7 mouse cellular contexts compared by ENCODE assay signal in the genomic region with DNA sequence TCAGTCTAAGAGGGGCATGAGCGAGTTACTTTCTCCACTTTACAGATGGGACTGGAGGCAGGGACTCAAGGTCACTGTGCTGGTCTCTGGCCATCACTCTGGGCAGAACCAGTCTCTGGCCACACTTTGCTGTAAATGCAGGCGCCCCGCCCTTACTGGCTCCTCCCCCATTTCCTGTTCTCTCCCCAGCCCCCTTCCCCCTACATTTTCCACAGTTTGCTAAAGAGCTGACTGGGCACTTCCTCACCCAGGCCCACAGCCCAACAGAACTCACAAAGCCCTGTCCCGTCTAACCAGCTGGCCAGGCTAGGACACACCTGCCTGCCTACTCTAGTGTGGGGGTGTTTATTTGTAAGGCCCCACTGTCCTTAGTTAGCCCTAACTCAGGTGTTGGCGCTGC. TPM values are rescaled to one million over a fixed set of nuclear protein-coding genes. Genes with fewer than 3 reads are reported as not detected.
DNase-seq lines count a peak whose midpoint lies in the region; ATAC-seq and TF ChIP-seq lines count a peak whose summit lies in the region.

No protein-coding gene starts in this region.

- ATAC-seq in hindbrain, embryonic 16.5 days, result no peak

- H3K9me3 ChIP-seq in CH12.LX (replicated peaks; ENCODE audit: low read length), result no peaks in the 10 kb centered on the region
- no peaks in the 10 kb centered on the region for H3K9me3 ChIP-seq in hindbrain, embryonic 16.5 days (ENCODE audit: control insufficient read depth, low read length)

- 76% methylated on average over 5 of the region's 5 CpGs for WGBS in hindbrain, embryonic 16.5 days

- H3K79me2 ChIP-seq in CH12.LX (replicated peaks; ENCODE audit: control insufficient read depth, extremely low read depth, insufficient read depth, poor library complexity, severe bottlenecking), result no peaks in the 10 kb centered on the region

- in situ Hi-C loops in CH12.LX (cut with MboI; ENCODE audit: low pct_ligation_motif_present, low pct_unique_long_range_greater_than_20kb, low sequenced_read_pairs), result no loop called here

- no peak for TF ChIP-seq RAD21 in CH12.LX (IDR thresholded peaks at IDR 0.05; ENCODE audit: low read depth, low read length)

- dilution Hi-C loops in CH12.LX (cut with MboI; ENCODE audit: extremely low pct_ligation_motif_present, extremely low pct_unique_long_range_greater_than_20kb, low sequenced_read_pairs), result no loop called here

- no peak overlapping the region for H3K27ac ChIP-seq in CH12.LX (ENCODE audit: insufficient read depth, low read depth)
- no peak overlapping the region for H3K27ac ChIP-seq in hindbrain, embryonic 16.5 days (ENCODE audit: low read depth, low read length)

- H3K4me2 ChIP-seq in CH12.LX (ENCODE audit: insufficient read depth, low read depth, poor library complexity, severe bottlenecking), result peak overlapping the region; percentile 43
- H3K4me2 ChIP-seq in hindbrain, embryonic 16.5 days (ENCODE audit: low read length), result no peak overlapping the region

- H3K9ac ChIP-seq in CH12.LX (ENCODE audit: insufficient read depth, low read depth), result 0 out of 2 replicates have a peak overlapping the region, but pooled peaks have one; percentile 1
- no peak overlapping the region for H3K9ac ChIP-seq in hindbrain, embryonic 16.5 days (ENCODE audit: low read depth, low read length)

- H3K27me3 ChIP-seq in CH12.LX (replicated peaks), result peaks cover 12% of the 10 kb centered on the region
- no peaks in the 10 kb centered on the region for H3K27me3 ChIP-seq in hindbrain, embryonic 16.5 days (replicated peaks; ENCODE audit: control insufficient read depth, insufficient read depth, low read length)

- peak; percentile 69 for TF ChIP-seq POLR2A in CH12.LX (IDR thresholded peaks at IDR 0.05; ENCODE audit: low read depth, low read length)

- TF ChIP-seq CTCF in CH12.LX (conservative IDR thresholded peaks at IDR 0.05 in 1 of 2, IDR thresholded peaks at IDR 0.05 in 1 of 2; ENCODE audit: low read depth in 2 of 2, low read length in 2 of 2), result no peak

- intact Hi-C loops in heart, postnatal 10 days (cut with DNase I), result no loop called here

- H3K4me3 ChIP-seq in CH12.LX (replicated peaks in 1 of 3; ENCODE audit: low read depth in 2 of 3, low read length in 2 of 3, poor library complexity in 1 of 3), result no peak overlapping the region
- no peak overlapping the region for H3K4me3 ChIP-seq in hindbrain, embryonic 16.5 days (ENCODE audit: low read length)

- DNase-seq in CH12.LX (ENCODE audit: extremely low read depth) (peak; percentile 73), ZHBTc4 (ENCODE audit: low read depth, low spot score) (peak; percentile 35), liver (peak; percentile 56)
- DNase-seq in heart, postnatal 10 days, result peak; percentile 68 to 71
- peak; percentile 15 for DNase-seq in spleen, adult 12 weeks (ENCODE audit: low spot score)
- DNase-seq in cerebellum, adult 11 months, result no peak

- no peaks in the 10 kb centered on the region for H3K36me3 ChIP-seq in CH12.LX (replicated peaks in 1 of 2; ENCODE audit: control insufficient read depth in 1 of 2, insufficient read depth in 1 of 2, low read length in 1 of 2)
- H3K36me3 ChIP-seq in hindbrain, embryonic 16.5 days (ENCODE audit: control insufficient read depth, insufficient read depth, low read length), result no peaks in the 10 kb centered on the region

- 0 out of 2 replicates have a peak, but pooled peaks have one; percentile 5 for TF ChIP-seq EP300 in CH12.LX (IDR thresholded peaks at IDR 0.05; ENCODE audit: low read length)

- peaks cover 23 to 48% of the 10 kb centered on the region in 2 experiments for H3K4me1 ChIP-seq in CH12.LX (ENCODE audit: control insufficient read depth in 1 of 2, insufficient read depth in 2 of 2)
- peaks cover 25% of the 10 kb centered on the region for H3K4me1 ChIP-seq in hindbrain, embryonic 16.5 days (ENCODE audit: control insufficient read depth, insufficient read depth, low read depth, low read length)

TF ChIP-seq in CH12.LX, 34 proteins besides CTCF, POLR2A, EP300 and RAD21:
- TF ChIP-seq IRF4 (IDR thresholded peaks at IDR 0.05; ENCODE audit: low read depth, low read length) (peak; percentile 53; the same call in 1 of the 2 replicates), CHD2 (IDR thresholded peaks at IDR 0.05; ENCODE audit: low read length) (peak; percentile 70), CHD1 (IDR thresholded peaks at IDR 0.05; ENCODE audit: low read depth, low read length) (no peak), ELF1 (IDR thresholded peaks at IDR 0.05; ENCODE audit: low read depth, low read length) (peak; percentile 76), NRF1 (IDR thresholded peaks at IDR 0.05; ENCODE audit: low read depth, low read length) (0 out of 2 replicates have a peak, but pooled peaks have one; percentile 3), TBP (conservative IDR thresholded peaks at IDR 0.05; ENCODE audit: low read depth, low read length) (0 out of 2 replicates have a peak, but pooled peaks have one; percentile 21), ETS1 (conservative IDR thresholded peaks at IDR 0.05; ENCODE audit: low read depth, low read length) (peak; percentile 43), TCF12 (IDR thresholded peaks at IDR 0.05; ENCODE audit: low read depth, low read length) (peak; percentile 43; the same call in 1 of the 2 replicates), POLR2AphosphoS2 (IDR thresholded peaks at IDR 0.05; ENCODE audit: low read depth, low read length) (no peak), MAFK (IDR thresholded peaks at IDR 0.05; ENCODE audit: insufficient replicate concordance, low read length) (peak; percentile 99), ZC3H11A (IDR thresholded peaks at IDR 0.05; ENCODE audit: low read depth, low read length) (no peak), MAZ (IDR thresholded peaks at IDR 0.05; ENCODE audit: low read depth, low read length) (0 out of 2 replicates have a peak, but pooled peaks have one; percentile 80)

RNA-seq across cellular contexts. Expression of a gene that starts 6.6 kb away (rescaled TPM):
- total RNA-seq in CH12.LX (2012; rRNA removed) (not detected in 2 replicates), CH12.LX (2014; rRNA removed) (not detected in 2 replicates)
- polyA plus RNA-seq in CH12.LX (2012; ENCODE audit: insufficient read length, low read depth), result not detected in 2 replicates
- total RNA-seq in heart, postnatal 10 days (2021), result 1 to 10 TPM; 1.4 to 2.0 TPM
- 0.15 and 0.17 TPM in 2 replicates for polyA plus RNA-seq in hindbrain, embryonic 16.5 days (2015; fragmentation: Nextera tagmentation; extraction: Ambion mirVana)

RNA-seq across cellular contexts. Expression of a gene that starts 6.7 kb away (rescaled TPM):
- 0.34 and 0.38 TPM in 2 replicates for total RNA-seq in CH12.LX (2012; rRNA removed)
- 0.12 TPM in 1 of 2 replicates, not detected in the other for total RNA-seq in CH12.LX (2014; rRNA removed)
- polyA plus RNA-seq in CH12.LX (2012; ENCODE audit: insufficient read length, low read depth), result 0.57 TPM in 1 of 2 replicates, not detected in the other
- total RNA-seq in heart, postnatal 10 days (2021), result 100 to 1,000 TPM; 199 to 211 TPM
- polyA plus RNA-seq in hindbrain, embryonic 16.5 days (2015; fragmentation: Nextera tagmentation; extraction: Ambion mirVana), result 95.2 and 97.8 TPM in 2 replicates

RNA-seq across cellular contexts. Expression of a gene that starts 53.0 kb away (rescaled TPM):
- total RNA-seq in CH12.LX (2012; rRNA removed), result 67.3 and 93.0 TPM in 2 replicates
- total RNA-seq in CH12.LX (2014; rRNA removed), result 134 and 146 TPM in 2 replicates
- polyA plus RNA-seq in CH12.LX (2012; ENCODE audit: insufficient read length, low read depth), result 310 and 338 TPM in 2 replicates
- 10 to 100 TPM; 31.3 to 31.7 TPM for total RNA-seq in heart, postnatal 10 days (2021)
- 7.1 and 8.1 TPM in 2 replicates for polyA plus RNA-seq in hindbrain, embryonic 16.5 days (2015; fragmentation: Nextera tagmentation; extraction: Ambion mirVana)

RNA-seq across cellular contexts. Expression of a gene that starts 58.8 kb away (rescaled TPM):
- total RNA-seq in CH12.LX (2012; rRNA removed) (19.5 and 25.5 TPM in 2 replicates), CH12.LX (2014; rRNA removed) (9.8 and 10.7 TPM in 2 replicates)
- polyA plus RNA-seq in CH12.LX (2012; ENCODE audit: insufficient read length, low read depth), result 38.7 and 42.6 TPM in 2 replicates
- 10 to 100 TPM; 13.9 TPM for total RNA-seq in heart, postnatal 10 days (2021)
- 15.2 and 18.9 TPM in 2 replicates for polyA plus RNA-seq in hindbrain, embryonic 16.5 days (2015; fragmentation: Nextera tagmentation; extraction: Ambion mirVana)

Comparison
In these comparisons a context has a peak if more than half of its experiments do, and no peak if none do; other contexts are left out.
1. RNA of a gene that starts 6.7 kb away (total RNA-seq): 199 to 211 TPM in heart, postnatal 10 days; 0.12 to 0.38 TPM in CH12.LX; every median in the first group is over 100 times any median in the second.